Mouse (Mus musculus): ENCODE data around the gene Hspbap1.

Hspbap1 gene

DNA sequence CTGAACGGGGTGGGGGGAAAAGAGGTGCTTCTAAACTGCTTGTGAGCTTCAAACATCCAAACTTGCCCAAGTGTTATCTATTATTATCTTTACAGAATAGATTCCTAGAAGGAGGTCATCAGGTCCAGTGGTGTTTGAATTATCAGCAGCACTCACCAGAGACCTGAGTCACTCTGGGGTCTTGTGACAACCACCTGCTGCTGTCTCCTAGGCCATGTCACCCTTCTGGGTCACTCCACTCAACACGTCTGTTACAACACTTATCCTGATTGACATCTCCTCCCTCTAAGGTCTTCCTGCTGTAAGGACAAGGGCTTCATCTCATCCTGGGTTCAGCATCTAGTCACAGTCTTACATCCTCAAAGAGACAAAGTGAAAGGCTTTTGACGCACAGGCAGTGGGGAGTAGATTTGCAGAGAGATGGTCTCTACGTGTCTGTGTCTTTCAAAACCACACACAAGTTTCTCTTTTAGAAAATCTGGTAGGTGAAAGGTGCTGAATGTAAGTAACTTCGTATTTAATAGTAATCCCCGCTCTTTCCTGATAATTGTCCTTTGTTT lies 21.9 kb downstream of the Hspbap1 start:
- DNase-seq (ENCODE audit: low spot score in 2 of 2): no peak

DNA sequence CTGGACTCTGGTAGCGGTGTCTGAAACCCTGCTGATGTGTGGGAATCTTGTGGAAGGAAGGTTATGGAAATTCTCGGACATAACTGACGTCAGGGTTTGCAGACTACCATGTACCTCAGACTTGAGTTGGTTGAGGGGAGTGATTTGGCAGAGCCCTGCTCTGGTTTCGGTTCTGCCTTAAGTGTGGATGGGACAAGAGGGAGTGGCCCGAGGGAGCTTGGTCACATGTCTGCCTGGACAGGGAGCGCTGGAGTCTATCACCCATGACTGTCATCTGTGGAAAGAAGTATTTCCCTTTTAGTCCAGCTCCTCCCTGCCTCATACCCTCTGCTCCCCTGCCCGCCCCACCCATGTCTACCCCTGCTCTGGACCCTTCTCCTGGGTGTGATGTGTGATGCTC lies 32.0 kb downstream of the Hspbap1 start:
- DNase-seq (ENCODE audit: low spot score in 2 of 2): no peak

DNA sequence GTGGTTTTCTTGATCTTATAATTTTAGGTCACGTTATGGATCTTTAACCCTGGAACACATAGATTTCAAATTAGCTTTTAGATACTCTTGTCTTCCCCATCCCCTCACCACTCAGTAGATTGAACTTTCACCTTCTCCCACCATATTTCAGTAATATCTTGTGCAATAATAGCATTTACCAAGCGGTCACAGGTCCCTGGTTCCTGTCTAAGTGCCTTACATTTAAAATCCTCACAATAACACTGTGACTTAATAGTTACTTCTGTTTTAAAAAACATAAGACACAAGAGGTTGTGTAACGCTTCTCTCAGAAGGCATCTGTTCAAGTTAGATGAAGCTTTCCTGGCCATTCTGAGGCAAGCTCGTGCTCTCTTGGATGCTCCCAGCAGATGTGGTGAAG lies 33.5 kb downstream of the Hspbap1 start:
- no peak for DNase-seq (ENCODE audit: low spot score in 2 of 2)

DNA sequence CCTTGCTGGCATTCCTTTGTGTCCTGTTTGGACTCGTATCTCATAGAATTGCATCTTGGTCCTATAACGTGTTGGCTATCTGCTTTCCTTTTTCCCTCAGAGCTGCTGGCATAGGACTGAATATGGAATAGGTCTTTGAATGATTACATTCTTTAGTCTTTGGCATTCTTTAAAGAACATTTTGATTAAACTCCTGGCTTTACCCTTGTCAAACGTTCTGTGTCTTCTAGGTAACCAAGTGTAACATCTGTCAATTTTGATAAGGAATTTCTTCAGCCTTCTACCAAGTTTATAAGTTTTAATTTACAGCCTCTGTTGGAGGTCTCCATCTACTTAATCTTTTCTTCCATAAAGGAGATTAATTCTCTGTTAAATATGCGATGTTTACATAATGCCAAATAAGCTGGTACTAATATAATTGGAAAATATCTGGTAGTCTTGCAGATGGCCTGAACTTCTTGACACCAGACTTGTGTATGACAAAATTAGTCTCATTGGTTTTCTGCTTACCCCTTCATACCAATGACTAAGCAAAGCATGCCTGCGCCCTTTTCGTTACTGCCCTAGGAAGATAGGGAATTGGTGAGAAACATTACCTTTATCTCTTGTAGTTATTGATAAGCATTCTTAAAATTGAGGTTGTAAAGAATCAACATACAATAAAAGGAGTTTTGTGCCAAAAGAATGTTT lies 36.9 kb downstream of the Hspbap1 start:
- no peak for DNase-seq (ENCODE audit: low spot score in 2 of 2)

DNA sequence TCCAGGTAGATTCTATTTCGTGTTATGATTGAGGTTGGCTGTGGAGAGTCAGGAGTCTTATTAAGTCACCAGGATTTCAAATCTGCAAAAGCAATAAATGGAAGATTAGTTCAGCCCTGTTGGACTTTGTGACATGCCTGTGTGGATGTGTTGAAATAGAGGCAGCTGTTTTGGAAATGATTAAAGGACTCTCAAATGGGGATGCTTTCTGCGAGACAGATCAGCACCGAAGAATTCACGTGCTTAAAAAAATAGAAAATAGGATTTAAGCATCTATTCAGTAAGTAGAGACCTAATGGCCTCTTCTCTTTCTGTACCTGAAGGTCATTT lies 37.5 kb downstream of the Hspbap1 start:
- DNase-seq (ENCODE audit: low spot score in 2 of 2): no peak

DNA sequence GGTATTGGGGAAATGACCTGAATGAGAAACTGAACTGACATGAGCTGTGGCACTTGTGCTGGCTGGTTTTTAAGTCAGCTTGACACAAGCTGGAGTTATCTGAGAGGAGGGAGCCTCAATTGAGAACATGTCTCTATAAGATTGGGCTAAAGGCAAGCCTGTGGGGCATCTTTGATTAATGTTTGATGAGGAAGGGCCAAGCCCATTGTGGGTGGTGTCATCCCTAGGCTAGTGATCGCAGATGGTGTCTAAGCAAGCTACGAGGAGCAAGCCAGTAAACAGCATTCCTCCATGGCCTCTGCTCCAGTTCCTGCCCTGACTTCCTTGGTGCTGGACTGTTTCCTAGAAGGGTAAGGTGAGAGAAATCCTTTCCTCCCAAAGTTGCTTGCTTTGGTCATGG lies 38.7 kb downstream of the Hspbap1 start:
- DNase-seq (ENCODE audit: low spot score in 2 of 2): no peak

DNA sequence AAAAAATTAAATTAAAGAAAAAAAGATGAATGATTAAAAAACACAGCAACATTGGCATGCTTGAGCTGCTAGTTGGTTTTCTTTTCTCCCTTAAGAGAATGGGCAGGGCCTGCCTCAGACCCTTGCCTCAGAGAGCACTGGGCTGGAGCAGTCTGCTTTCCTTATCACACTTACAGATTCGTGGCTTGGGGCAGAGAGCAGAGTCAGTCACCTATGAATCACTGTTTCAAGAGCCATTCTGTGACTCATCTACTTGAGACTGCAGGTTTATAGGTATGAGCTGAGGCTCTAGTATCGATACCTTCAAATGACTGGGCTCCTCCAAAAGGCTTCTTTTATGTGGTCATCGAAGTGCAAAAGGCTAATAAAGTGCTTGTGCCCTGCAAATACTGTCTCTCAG lies 42.9 kb downstream of the Hspbap1 start:
- no peak for DNase-seq (ENCODE audit: low spot score in 2 of 2)

DNA sequence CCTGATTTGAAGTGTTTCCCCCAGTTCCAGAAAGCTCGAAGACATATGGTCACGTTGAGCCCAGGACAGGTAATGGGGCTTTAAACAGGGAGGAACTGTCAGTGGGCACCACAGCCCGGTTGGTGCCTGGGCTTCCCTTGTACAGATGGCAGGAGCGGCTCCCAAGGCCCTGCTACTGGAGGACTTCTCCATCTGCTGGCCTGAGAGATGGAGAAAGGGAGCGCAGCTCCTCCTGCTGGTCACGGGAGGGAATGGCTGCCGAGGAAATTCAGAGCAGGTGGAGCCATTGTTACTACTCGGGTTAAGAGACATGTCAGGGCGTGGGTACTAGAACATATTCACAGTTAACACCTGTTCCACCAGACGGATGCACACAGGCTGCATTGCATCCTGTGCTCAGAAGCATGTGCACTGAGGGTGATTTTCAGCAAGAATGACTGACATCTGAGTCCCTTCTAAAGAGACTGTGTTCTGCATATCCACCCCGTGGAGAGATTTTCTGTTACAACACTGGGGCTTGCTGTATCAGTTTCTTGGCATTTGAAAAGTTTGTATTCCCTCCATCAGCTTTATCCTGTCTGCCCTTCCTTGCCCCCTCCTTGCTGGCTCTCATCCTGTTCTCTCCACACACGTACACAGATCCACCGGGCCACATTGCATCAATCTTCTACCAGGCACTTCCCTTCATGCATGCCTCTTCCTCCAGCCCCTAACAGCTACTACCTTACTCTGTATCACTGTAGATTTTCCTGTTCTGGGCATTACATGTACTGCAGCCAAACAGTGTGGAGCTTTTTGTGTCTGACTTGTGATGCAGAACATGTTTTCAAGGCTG lies 47.3 kb downstream of the Hspbap1 start:
- DNase-seq (ENCODE audit: low spot score in 2 of 2): peak; percentile 86 to 90

DNA sequence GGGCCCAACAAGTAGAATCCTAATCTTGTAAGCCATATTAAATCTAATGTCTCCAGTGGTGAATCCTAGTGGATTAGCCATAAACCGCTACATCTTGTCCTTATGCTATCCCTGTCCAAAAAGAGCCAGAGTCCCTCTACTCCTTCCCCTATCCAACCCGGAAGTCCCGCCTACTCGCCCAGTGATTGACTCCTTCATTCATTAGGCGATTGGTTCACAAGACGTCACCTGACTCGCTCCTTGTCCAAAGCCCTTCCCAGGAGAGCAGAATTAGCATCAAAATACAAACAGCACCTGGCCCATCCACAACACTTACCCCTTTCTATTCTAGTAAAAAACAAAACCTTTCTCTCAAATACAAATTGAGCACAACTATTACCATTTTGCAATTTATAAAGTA lies 59.8 kb downstream of the Hspbap1 start:
- no peak for DNase-seq (ENCODE audit: low spot score in 2 of 2)

DNA sequence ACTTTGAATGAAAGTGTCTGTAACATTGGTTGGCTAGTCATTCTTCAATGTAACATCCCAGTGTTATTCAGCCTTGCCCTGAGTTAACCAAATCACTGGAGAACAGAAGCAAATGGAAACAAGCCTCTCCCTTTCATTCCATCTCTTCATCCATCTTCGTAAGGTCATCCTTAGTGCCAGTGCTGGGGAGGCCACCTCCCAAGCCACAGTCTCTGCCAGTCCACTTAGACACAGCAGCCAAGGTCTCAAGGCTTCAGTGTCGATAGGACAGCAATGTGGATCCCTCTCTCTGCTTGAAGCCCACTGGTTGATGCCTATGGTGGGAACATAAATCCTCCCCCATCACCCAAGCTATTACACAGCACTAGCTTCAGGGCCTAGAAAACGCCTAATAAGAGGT lies 62.8 kb downstream of the Hspbap1 start:
- DNase-seq (ENCODE audit: low spot score in 2 of 2): no peak

DNA sequence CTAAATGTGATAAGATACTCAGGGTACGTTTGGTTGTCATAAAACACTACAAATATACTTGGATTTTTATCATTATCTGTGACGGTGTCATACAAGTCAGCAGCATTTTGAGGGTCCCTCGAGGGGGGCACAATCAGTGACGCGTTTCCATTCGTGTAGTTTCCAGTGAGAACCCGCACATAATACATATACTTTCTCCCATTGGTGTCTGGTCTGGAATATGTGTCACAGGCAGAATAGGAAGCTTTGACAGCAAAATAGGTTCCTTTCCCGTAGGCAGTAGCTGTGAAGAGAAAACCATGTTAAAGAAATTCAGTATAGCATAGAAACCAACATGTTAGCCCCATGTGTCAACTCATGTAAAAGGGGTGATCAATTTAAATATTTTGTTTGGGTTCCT lies 64.5 kb downstream of the Hspbap1 start:
- no peak for DNase-seq (ENCODE audit: low spot score in 2 of 2)

DNA sequence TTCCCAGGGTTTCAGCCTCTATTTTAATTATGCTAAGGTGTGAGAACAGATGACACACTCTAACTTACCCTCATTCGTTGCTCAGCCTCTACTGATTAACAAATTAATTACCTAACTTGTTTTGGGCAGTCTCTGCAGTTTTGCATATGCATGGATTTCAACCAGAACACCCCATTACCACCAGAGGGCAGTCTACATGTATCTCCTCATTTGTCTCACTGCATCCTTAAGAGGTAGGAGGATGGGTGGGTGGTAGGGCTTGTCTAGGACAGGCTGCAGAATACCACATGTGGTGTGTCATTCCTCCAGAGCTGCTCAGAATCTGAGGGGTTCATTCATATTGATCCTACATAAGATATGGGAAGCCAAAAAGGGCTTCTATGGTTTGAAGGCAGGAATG lies 69.5 kb downstream of the Hspbap1 start:
- no peak for DNase-seq (ENCODE audit: low spot score in 2 of 2)

DNA sequence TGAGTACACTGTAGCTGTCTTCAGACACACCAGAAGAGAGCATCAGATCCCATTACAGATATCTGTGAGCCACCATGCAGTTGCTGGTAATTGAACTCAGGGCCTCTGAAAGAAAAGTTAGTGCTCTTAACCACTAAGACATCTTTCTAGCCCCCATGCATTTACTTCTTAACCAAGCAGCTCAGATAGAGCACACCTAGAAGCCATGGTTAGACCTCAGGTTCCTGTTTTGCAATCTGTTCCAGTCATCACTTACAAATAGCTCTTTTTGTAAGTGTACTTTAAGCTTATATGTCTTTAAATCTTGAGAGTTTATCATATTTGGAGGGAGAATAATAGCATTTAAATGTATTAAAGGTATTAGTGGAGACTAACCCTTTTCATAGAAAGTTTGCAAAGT lies 77.0 kb downstream of the Hspbap1 start:
- DNase-seq (ENCODE audit: low spot score in 2 of 2): no peak

DNA sequence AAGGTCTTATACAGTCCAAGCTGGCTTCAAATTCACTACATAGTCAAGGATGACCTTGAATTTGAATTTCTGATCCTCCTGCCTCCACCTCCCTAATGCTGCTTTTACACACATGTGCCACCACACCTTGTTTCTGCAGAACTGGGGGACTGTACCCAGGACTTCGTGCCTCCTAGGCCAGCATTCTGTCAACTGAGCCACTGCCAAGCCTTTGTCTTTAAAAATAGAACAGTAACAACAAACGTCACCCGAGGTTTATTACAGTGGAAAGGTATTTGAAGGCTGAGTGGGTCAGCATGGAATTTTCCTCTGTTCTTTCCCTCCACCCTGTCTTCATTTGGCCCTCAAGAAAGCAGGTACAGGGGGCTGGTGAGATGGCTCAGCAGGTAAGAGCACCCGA lies 85.7 kb downstream of the Hspbap1 start:
- no peak for DNase-seq (ENCODE audit: low spot score in 2 of 2)

DNA sequence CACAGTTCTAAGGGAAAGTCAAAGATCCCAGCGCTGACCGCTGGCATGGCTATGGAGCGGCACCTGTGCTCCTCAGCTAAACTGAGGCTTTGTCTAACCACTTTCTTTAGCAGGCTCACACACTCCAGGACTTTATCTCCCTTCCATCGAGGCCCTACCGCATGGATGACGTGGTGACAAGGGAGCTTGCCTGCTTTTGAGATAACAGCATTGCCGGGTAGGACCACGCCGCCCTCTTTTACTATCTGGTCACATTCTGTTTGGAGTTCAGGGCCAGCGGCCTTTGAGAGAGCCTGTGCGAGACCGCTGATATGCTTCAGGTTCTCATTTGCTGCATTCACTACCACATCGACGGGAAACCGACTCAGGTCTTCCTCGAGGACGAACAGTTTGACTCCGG lies 86.6 kb downstream of the Hspbap1 start:
- DNase-seq (ENCODE audit: low spot score in 2 of 2): no peak

DNA sequence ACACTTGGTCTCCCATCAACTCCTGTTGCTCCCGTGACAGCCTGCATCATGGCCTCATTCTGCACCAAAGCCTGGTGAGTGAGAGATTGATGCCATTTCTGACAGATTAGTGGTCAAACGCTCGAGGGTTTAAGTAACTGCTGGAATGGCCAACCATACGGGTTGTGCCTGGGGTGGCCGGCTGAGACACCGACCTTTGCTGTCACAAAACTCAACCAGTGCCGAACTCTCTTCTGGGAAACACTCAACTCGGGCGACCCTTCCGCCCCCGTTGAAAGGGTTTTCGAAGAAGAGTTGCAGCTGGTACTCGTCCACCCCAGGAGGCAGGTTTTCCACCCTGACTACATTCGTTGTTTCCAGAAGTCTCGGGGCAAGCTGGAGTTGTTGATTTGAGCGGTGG lies 90.1 kb downstream of the Hspbap1 start:
- no peak for DNase-seq (ENCODE audit: low spot score in 2 of 2)

DNA sequence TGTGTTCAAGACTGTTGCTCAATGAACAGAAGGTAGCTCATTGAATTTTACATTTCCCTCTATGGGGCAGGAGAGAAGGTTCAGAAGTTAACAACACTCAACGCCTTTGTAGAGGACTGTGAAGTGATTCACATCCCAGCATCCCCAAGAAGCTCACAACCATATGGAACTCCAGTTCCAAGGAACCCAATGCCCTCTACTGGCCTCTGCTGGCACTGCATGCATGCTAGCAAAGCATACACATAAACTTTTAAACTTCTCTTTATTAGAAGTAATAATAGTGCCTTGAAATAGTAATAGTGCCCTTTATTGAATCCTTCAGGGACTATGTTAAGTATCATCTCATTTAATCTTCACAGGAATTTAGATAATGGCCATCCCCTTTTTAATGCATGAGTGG lies 91.9 kb downstream of the Hspbap1 start:
- DNase-seq (ENCODE audit: low spot score in 2 of 2): no peak

DNA sequence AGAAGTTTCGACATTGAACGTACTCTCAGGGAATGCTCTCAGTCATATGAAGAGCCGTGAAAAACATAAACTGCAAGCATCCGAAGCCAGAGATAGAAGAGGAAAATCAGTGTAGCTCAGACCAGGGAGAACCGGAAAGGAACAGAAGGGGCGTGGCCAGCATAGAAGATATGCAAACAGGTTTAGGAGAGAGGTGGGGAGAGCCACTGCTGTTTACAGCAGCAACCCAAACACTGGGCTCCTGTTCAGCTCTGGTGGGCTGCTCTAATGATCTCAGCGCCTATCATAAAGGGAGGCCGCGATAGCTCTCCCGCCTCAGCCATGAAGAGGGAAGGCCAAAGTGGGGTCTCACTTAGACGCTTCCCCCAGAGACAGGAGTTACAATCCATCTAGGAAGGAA lies 97.6 kb downstream of the Hspbap1 start:
- no peak for DNase-seq (ENCODE audit: low spot score in 2 of 2)

DNA sequence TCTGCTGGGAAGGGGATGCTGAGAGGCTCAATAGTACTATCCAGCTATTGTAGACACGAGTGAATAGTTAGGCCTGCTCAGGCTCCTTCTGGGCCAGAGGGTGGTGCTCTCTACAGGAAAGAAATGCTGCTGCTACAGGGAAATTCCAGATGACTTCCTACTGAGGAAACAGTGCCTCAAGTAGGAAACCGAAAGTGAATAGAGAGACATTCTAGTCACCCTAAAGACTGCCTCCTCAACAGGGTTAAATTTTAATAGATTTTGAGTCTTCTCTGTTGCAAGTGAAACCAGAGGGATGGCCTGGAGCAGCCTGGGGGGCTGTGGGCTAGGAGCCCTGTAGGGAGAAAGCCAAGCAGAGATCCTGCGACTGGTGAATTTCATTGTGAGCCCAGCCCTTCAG lies 99.0 kb downstream of the Hspbap1 start:
- no peak for DNase-seq (ENCODE audit: low spot score in 2 of 2)

DNA sequence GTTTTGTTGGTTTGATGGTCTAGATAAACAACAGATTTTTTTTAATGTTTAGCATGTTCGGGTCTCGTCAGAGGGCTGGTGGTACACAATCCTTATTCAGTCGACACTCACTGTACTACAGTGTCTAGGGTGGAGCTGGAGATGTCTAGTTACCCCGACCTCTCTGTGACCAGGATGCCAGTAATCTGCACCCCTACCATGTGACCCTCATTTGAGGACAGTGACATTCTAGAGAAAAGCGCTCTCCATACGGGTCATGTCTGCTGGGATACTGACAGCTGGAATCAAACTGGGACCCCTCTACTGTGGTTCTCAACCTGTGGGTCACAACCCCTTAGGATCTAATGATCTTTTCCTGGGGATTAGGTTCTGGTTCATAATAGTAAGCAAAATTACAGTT lies 99.5 kb downstream of the Hspbap1 start:
- DNase-seq (ENCODE audit: low spot score in 2 of 2): no peak

DNA sequence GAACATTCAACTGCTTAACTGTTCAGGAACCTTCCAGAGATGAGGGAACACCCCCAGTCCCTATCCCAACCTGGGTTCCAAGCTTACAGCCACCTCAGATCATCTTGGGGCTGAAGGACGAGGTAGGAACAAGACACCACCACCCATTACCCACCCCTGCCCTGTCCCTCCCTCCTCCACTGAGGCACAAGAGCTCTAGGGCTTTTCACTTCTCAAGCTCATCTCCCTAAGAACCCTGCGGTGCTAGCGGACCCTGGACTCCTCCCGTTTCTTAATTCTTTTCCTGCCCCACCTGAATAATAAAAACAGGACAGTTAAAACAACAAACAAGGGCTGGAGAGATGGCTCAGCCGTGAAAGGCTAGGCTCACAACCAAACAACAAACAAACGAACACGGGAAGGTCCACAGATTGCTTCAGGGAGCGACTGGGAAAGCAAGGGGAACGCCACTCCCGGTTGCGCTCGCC lies 100.4 kb downstream of the Hspbap1 start:
- no peak for DNase-seq (ENCODE audit: low spot score in 2 of 2)

DNA sequence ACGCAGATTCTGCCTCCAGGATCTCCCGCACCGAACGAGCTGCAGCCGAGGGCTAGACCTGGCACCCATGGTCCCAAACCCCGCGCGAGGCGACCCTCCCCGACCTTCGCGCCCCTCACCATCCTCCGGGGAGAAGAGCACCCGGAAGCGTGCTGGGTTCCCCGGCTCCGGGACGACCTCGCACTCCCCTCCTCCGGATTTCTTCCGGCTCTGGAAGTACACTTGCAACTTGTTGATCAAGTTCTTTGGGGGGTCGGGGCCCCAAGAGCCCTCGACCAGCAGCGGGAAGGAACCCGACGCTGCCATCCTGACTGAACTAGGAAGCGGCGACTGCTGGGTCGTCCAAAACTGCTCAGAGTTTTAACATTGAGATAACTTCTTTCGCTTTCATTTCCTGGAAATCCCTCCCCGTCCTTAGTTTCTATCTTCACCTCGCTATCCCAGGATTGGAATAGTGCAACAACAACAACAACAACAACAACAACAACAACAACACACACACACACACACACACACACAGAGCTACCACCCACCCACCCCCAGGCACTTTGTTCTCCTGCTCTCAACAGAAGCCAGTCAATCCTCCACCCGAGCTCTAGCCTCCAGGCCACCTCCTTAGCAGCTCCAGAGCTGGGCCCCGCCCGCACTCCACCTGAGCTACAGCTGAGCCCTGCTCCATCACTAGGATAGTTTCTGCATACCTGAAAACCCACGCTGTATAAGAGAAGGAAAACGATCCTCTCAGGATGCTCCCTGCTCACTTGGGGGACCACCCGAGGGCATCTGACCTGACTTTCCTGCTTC lies 101.1 kb downstream of the Hspbap1 start, which contains the start of gene Parp14:
Gene Parp14, minus strand, starts transcription at position 497 of the 804 bp plus-strand sequence.
- DNase-seq (ENCODE audit: low spot score in 2 of 2): no peak
